Mouse (Mus musculus) limb, embryonic 14.5 days (tissue): ENCODE data around the gene Plekhm3. TPM values are rescaled to one million over a fixed set of nuclear protein-coding genes. Genes with fewer than 3 reads are reported as not detected.

Experiments
- ATAC-seq: fragments of 200-750 bp; cut with Nextera tagmentation; 2 replicates; pipeline ENCODE4 v1.8.0; 2017; ENCODE audit warnings: low read depth, moderate number of reproducible peaks, moderate TSS enrichment; ENCODE audit not compliant: low FRiP score
- DNase-seq: peaks from one replicate; pipeline ENCODE4 v3.0.0-alpha.2; 2015; ENCODE audit warnings: low spot score
- H3K27ac ChIP-seq: fragments of 300-500 bp; sonication (generic); replicated peaks from 2 replicates; pipeline ENCODE4 v1.5.1; 2014; ENCODE audit warnings: low read depth, mild to moderate bottlenecking, low read length, moderate library complexity, mixed read lengths
- H3K27me3 ChIP-seq: fragments of 300-500 bp; sonication (generic); 2 replicates; pipeline ENCODE4 v1.6.1; 2014; ENCODE audit warnings: low read length, mixed read lengths; ENCODE audit not compliant: control insufficient read depth, insufficient read depth
- H3K36me3 ChIP-seq: fragments of 300-500 bp; sonication (generic); 2 replicates; pipeline ENCODE4 v1.6.1; 2014; ENCODE audit warnings: mild to moderate bottlenecking, low read length, moderate library complexity, mixed read lengths; ENCODE audit not compliant: control insufficient read depth, insufficient read depth
- H3K4me1 ChIP-seq: fragments of 300-500 bp; sonication (generic); 2 replicates; pipeline ENCODE4 v1.6.1; 2014; ENCODE audit warnings: antibody characterized with exemption, low read length, mixed read lengths; ENCODE audit not compliant: control insufficient read depth, insufficient read depth
- H3K4me2 ChIP-seq: fragments of 300-500 bp; sonication (generic); replicated peaks from 2 replicates; pipeline ENCODE4 v1.6.1; 2014; ENCODE audit warnings: low read depth, mild to moderate bottlenecking, low read length, moderate library complexity; ENCODE audit not compliant: severe bottlenecking
- H3K4me3 ChIP-seq: fragments of 300-500 bp; sonication (generic); replicated peaks from 2 replicates; pipeline ENCODE4 v1.5.1; 2014; ENCODE audit warnings: low read length
- H3K9ac ChIP-seq: fragments of 300-500 bp; sonication (generic); 2 replicates; pipeline ENCODE4 v1.6.1; 2014; ENCODE audit warnings: mild to moderate bottlenecking, low read depth, low read length, moderate library complexity; ENCODE audit not compliant: severe bottlenecking
- H3K9me3 ChIP-seq: fragments of 300-500 bp; sonication (generic); 2 replicates; pipeline ENCODE4 v1.6.1; 2016; ENCODE audit warnings: low read length; ENCODE audit not compliant: control insufficient read depth
- POLR2A ChIP-seq: fragments of 200-500 bp; IDR thresholded peaks from 2 replicates; pipeline ENCODE4 v1.8.0; 2012; ENCODE audit warnings: inconsistent platforms, mild to moderate bottlenecking, moderate library complexity, borderline replicate concordance; ENCODE audit not compliant: insufficient read depth, insufficient read length; ENCODE audit errors: extremely low read depth
- WGBS: fragments of 180-500 bp; shearing (Covaris S2); extraction: QIAGEN DNeasy Blood & Tissue Kit; methylation state at CpG from one replicate; pipeline ENCODE4 v1.1.7; 2014; 5-methylcytosine and 5-hydroxymethylcytosine counted together
- polyA plus RNA-seq, 2 experiments: library from polyadenylated mRNA; depleted of rRNA in 1 of 2; stranded (reverse) in 1 of 2; unstranded in 1 of 2; fragments of >200 nt; fragmentation: Nextera tagmentation in 1 of 2; extraction: Ambion mirVana in 1 of 2; gene quantifications; 2 replicates each; pipeline versions ENCODE4 v1.2.1 to v1.2.3; 2012 to 2014

Gene Plekhm3
- polyA plus RNA-seq, 2 experiments = 3.7 to 6.0 TPM

DNA sequence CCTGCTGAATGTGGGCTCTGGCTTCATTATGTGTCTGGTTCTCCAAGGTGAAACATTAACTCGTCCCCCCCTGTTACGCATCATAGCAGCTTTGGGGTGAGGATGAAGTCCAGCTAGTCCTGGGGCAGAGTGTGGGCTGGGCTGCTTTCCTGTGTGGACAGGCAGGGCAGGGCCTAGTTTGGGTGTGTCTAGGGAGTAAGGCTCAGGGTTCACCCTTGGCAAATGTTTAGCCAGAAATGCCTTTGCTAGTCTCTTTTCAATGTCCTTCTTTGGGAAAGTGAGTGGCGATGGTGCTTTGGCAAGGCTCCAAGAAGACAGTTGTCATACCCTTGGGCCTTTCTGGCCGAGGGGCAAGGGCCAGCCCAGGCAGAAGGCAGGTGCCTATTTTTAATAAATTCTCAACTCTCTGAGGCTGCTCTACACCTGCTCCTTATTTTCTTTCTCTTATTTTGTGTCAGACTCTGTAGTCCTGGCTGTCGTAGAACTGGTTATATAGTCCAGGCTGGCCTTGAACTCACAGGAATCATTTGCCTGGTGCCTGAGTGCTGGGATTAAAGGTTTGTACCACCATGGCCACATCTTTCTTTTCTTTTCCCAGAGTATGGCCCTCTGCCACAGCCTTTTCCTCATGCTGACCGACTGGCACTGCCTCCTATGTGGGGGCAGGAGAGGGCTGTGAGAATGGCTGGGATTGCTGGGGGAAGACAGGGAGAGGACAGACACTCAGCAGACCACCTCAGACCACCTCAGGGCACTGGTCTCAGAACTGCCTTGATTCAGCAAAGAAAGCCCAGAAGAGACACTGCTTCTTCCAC, 168.7 kb downstream of the Plekhm3 start:
- no peaks in the 10 kb centered on the region for H3K9me3 ChIP-seq
- TF ChIP-seq POLR2A = no peak
- H3K4me1 ChIP-seq = peaks cover 15% of the 10 kb centered on the region
- no peak overlapping the region for H3K9ac ChIP-seq
- 66% methylated on average over 6 of the region's 6 CpGs for WGBS
- DNase-seq (no peak), ATAC-seq (no peak)
- no peaks in the 10 kb centered on the region for H3K36me3 ChIP-seq
- H3K27ac ChIP-seq = no peak overlapping the region
- H3K4me2 ChIP-seq = no peak overlapping the region
- H3K4me3 ChIP-seq = no peak overlapping the region
- no peaks in the 10 kb centered on the region for H3K27me3 ChIP-seq

DNA sequence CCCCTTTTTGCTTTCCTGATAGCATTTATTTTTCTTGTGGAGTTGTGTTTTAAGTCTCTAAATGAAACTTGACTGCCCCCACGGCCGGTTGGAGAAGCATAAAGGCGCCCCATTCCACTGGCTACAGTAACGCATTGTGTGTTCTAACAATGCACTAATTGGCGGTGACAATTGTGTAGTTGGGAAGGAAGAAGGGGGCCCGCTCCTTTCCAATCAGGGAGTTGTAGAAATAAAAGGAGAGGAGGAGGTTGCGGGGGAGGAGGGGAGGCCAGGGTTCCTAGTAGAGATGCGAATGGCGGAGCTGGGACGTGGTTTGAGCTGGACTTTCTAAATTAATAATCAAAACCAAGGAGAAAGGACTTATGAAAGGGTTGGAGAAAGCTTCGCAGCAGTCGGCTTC, 176.8 kb downstream of the Plekhm3 start:
- no peak overlapping the region for H3K4me2 ChIP-seq
- H3K9ac ChIP-seq = no peak overlapping the region
- H3K4me3 ChIP-seq = no peak overlapping the region
- DNase-seq (no peak), ATAC-seq (no peak)
- no peaks in the 10 kb centered on the region for H3K36me3 ChIP-seq
- no peaks in the 10 kb centered on the region for H3K27me3 ChIP-seq
- no peaks in the 10 kb centered on the region for H3K9me3 ChIP-seq
- WGBS = 80% methylated on average over 12 of the region's 12 CpGs
- no peaks in the 10 kb centered on the region for H3K4me1 ChIP-seq
- no peak overlapping the region for H3K27ac ChIP-seq
- no peak for TF ChIP-seq POLR2A

DNA sequence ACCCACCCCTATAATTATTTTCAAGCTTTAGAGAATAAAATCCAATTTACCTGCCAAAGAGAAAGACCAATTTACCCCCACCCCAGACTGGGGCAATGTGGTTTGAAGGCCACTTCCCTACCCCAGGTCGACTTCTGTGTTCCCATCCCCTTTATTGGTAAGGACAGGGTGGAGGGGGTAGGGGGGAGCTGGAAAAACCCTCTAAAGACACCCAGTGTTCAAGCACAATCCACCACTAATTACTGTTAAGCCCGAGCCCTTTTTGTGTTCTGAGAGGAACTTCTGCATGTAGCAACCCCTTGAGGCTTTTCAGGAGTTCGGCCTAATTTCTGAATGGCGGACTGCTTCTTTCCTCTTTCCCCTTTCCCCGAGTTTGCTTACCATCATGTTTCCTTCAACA, 177.2 kb downstream of the Plekhm3 start:
- Histone ChIP-seq H3K4me1 (no peaks in the 10 kb centered on the region), H3K36me3 (no peaks in the 10 kb centered on the region), H3K9ac (no peak overlapping the region), H3K9me3 (no peaks in the 10 kb centered on the region), H3K27ac (no peak overlapping the region), H3K27me3 (no peaks in the 10 kb centered on the region), H3K4me2 (no peak overlapping the region), H3K4me3 (no peak overlapping the region)
- DNase-seq = no peak
- 73% methylated on average over 5 of the region's 5 CpGs for WGBS
- ATAC-seq = no peak
- no peak for TF ChIP-seq POLR2A

DNA sequence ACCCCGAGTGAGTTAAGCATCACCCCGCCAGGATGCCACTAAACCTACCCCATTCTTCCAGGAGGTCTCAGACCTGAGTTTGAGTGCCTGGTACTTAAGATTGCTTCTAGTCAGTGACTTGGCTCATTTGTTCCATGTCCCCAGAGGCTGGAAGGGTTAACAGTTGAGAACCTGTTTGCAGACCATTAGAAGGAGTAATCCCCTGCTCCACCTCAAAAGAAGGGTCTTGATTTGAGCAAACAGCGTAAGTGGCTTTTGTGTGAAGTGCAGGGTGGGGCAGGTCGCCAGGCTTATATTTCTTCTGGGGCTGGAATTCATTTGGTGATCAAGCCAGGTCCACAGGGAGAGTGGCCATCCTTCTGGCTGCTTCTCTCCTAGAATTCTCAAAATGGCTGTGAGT, 183.3 kb downstream of the Plekhm3 start:
- no peak for TF ChIP-seq POLR2A
- Histone ChIP-seq H3K27me3 (no peaks in the 10 kb centered on the region), H3K4me2 (no peak overlapping the region), H3K36me3 (no peaks in the 10 kb centered on the region), H3K9ac (no peak overlapping the region), H3K4me3 (no peak overlapping the region), H3K4me1 (0 out of 2 replicates have a peak, but pooled peaks cover 5% of the 10 kb centered on the region), H3K9me3 (no peaks in the 10 kb centered on the region), H3K27ac (no peak overlapping the region)
- DNase-seq = no peak
- ATAC-seq = no peak
- WGBS = 68% methylated on average over 4 of the region's 4 CpGs

DNA sequence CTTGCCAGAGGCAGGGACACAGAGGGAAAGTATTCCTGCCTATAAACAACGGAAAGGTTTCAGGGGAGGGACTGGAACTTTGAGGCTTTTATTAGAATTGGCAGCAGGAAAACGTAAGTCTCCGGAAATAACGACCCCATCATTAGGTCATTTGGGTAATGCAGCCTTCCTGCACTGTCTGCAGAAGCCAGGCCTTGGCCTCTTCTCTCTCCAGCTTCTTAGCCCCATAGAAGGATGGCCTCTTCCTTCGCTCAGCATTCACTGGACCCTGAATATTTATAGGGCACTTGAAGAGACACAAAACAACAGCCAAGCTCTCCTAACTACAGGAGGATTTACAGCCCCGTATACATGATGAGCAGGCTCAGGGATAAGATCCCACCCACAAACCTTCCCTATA, 186.5 kb downstream of the Plekhm3 start:
- 16% methylated on average over 6 of the region's 6 CpGs for WGBS
- H3K27ac ChIP-seq = no peak overlapping the region
- H3K27me3 ChIP-seq = no peaks in the 10 kb centered on the region
- DNase-seq (no peak), ATAC-seq (no peak)
- no peaks in the 10 kb centered on the region for H3K36me3 ChIP-seq
- no peak overlapping the region for H3K4me2 ChIP-seq
- H3K9me3 ChIP-seq = no peaks in the 10 kb centered on the region
- no peak overlapping the region for H3K9ac ChIP-seq
- no peak for TF ChIP-seq POLR2A
- H3K4me1 ChIP-seq = 0 out of 2 replicates have a peak, but pooled peaks cover 5% of the 10 kb centered on the region
- no peak overlapping the region for H3K4me3 ChIP-seq
